Mouse (Mus musculus) liver, embryonic 14.5 days (tissue): ENCODE data around the gene Rsph3a.

Experiments used
- CTCF ChIP-seq: IDR thresholded peaks from 2 replicates; pipeline ENCODE4 v1.5.1; 2016; ENCODE audit warnings: antibody characterized with exemption, low read depth, control low read depth
- EP300 ChIP-seq: IDR thresholded peaks from 2 replicates; pipeline ENCODE4 v1.6.1; 2016; ENCODE audit warnings: antibody characterized with exemption, low read depth

- TF ChIP-seq CTCF, result no peak
- TF ChIP-seq EP300, result no peak
Observed at GRCm38 (mm10) chr17:7914596-7915227, 30.7 kb upstream of the Rsph3a start.
